Mouse (Mus musculus) small intestine, adult 2 months (tissue): ENCODE measurements around the gene Fbxw7.

Source experiments
- CTCF ChIP-seq: fragments of 200-500 bp; IDR thresholded peaks from 2 replicates; pipeline ENCODE4 v1.5.1; 2012; ENCODE audit warnings: low read depth, mild to moderate bottlenecking, control low read depth, inconsistent platforms, low read length, moderate library complexity, mixed read lengths; ENCODE audit not compliant: insufficient replicate concordance, insufficient read length; ENCODE audit errors: extremely low read depth
- POLR2A ChIP-seq: fragments of 200-500 bp; IDR thresholded peaks from 2 replicates; pipeline ENCODE4 v1.6.1; 2012; ENCODE audit warnings: low read depth, mild to moderate bottlenecking, control low read depth, inconsistent platforms, low read length, moderate library complexity

DNA sequence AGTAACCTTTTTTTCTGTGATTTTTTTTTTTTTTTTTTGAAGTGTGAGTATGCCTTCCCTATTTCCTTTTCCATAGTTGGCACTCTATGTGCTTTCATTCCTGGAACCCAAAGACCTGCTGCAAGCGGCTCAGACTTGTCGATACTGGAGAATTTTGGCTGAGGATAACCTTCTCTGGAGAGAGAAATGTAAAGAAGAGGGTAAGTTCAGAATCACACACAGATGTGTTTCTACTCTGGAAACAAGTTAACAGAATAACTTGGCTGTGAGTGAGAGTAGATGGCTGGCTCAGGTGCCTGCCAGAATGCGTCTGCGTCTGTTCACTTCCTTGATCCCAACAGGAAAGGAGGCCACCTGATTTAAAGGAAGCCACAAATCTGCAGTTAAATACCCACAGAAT lies 152.3 kb downstream of the Fbxw7 start:
- TF ChIP-seq CTCF = no peak
- TF ChIP-seq POLR2A = no peak
